Mouse (Mus musculus) frontal cortex, postnatal 14 days (tissue): Measurements from ENCODE around the gene Kalrn.

Source experiments
- DNase-seq, 2 experiments: peaks; one replicate each; pipeline ENCODE4 v3.0.0; 2022; ENCODE audit warnings: low spot score in 2 of 2

The Kalrn gene

DNA sequence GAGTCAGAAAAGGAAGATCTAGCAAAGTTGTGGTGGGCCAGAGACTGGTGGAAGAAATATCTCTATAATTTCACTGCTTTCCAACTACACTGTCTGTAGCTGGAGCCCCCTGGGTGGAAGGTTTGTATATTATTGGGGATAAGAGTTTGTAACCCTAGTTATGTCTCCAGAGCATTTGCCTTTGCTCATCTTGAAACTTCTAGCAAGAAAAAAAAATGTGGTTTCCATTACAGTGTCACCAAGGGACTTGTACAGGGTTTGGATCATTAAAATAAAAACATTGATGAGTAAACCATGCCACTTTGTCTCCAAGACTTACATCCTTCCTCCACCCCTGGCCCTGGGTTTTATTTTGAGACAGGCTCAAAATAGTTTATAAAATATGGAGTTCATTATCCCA is 71.2 kb downstream of the Kalrn start:
- no peak for DNase-seq

DNA sequence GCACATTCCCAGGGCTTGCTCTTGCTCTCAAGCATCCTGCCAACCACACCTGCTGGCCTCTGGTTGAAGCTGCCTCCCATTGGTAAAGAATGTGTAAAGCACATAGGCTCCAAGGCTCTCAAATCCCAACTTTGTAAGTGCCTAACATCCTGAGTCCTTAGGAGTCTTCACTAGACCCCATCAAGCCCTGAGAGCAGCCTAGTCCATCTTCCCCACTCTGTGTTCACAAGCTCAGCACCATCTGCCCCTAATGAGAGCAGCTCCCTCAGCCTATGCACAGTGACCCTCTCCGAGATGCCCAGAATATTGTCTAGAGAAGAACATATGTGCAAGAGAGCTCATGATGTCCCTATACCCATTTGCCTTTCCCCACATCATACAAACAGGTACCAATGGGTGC is 78.6 kb downstream of the Kalrn start:
- DNase-seq, result no peak

DNA sequence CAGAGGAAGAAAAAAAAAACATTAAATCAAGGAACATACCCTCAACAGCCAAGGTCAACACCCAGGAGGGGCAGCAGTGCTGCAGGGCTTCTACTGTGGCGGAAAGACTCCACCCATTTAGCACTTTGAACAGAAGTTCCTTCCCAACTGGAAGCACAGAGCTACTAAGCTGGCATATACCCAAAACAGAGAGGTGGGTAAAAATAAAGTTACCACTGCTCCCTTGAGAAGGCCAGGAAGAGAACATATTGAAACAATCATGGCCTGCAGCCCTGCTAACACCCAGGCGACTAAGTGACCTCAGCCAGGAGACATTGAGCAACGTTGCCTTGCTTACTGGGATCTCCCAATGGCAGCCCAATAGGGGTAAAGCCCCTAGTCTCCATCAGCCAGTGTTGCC is 79.4 kb downstream of the Kalrn start:
- no peak for DNase-seq

DNA sequence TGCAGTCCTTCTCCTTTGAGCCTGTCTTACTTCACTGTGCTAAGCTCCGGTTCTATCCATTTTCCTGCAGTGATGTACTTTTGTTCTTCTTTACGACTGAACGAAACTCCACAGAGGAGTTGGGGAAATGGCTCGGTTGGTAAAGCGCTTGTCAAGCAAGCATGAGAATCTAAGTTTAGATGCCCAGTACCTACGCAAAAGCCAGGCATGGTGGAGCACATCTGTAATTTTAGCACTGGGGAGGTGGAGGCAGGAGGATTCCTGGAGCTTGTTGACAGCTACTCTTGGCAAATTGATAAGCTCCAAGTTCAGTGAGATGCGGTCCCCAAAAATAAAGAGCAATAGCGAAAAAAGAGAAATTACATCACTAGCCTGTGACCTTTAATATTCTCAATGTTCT is 82.1 kb downstream of the Kalrn start:
- DNase-seq, result no peak

DNA sequence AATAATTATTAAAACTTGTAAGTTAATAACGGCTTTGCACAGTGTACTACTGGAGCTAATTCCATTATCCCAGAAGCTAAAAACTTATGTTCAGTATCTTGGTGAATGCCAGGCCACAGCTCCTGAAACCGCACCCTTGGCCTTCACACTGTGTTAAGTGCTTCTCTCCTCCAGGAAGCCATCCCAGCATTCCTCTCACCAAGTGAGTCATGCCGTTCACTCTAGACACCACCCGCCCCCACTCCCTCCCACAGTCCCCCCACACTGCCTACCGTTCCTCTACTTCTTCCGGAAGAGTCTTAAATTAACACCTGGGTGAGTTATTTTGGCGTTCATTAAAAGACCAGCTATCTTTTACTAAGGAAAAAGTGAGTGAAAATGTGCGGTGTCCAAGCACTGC is 82.8 kb downstream of the Kalrn start:
- no peak for DNase-seq

DNA sequence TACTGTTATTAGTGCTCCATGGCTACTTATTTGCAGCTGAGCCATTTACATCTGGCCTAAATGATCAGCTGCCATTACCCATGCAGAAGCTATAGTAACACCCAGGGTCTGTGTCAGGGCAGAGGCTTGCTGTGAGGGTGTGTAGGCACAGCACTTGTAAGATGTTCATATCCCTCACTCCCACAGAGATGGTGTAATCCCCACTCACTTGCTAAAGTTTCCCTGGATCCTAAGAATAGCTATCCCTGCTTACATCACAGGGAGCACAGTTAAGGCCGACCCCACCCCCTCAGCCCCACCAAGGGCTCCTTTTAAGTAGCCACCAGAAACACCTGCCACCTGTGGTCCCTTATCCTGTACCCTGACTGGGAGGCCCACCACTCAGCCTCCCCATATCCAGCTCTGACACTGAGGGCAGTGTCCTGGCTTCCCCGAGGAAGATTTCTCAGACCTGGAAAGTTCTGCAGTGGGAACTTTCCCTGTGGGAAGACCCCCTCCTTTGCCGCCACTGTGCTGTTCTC is 83.5 kb downstream of the Kalrn start:
- DNase-seq, result no peak

DNA sequence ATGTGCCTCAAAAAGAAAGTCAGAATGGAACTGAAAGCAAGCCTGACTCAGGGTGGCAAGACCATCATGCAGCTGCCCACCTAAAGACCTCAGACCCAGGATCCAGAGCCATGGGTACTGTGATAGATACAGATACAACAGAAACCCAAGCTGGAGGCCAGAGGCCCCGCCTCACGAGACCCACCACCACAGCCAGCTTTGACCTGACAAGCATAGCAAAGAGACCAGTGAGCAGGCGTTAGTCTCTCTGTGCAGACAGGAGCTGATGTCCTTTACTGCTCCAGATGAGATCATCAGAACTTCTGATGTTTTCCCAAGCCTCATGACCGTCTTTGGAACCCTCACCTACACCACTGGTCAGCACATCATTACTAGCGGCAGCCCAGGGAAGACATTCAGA is 85.5 kb downstream of the Kalrn start:
- no peak for DNase-seq

DNA sequence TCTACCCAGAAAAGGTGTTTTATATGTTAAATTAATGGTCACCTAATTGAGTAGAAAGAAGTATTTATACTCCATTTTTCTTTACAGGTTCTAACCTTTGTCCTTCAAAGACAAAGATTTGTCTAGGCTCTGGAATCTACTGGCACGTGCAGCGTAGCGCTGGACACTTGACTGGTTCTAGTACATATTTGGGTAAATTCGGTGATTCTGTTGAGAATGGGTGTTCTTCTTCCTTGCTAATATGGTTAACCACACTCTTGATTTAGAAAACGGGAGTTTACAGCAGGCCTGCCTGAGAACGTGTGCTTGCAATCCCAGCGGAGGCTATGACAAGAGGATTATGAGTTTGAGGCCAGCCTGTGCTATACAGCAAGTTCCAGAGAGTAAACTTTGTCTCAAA is 86.1 kb downstream of the Kalrn start:
- DNase-seq, result no peak

DNA sequence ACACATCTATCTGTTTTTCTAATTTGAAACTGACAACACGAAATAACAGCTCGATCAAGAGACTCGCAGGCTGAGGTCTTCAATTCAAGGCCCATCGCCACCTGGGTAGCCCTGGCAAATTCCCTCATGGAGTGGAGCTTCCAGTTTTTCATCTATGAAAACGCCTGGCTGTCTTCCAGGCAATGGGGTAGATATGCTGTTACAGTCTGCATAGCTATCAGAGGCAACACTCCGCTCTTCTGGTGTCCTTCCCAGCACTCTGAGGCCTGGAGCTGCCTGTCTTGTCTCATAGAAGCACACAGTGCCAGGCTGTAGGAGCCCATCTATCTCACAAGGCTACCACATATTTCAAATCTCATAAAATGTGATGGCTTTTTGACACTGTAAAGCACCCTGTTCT is 87.8 kb downstream of the Kalrn start:
- no peak for DNase-seq

DNA sequence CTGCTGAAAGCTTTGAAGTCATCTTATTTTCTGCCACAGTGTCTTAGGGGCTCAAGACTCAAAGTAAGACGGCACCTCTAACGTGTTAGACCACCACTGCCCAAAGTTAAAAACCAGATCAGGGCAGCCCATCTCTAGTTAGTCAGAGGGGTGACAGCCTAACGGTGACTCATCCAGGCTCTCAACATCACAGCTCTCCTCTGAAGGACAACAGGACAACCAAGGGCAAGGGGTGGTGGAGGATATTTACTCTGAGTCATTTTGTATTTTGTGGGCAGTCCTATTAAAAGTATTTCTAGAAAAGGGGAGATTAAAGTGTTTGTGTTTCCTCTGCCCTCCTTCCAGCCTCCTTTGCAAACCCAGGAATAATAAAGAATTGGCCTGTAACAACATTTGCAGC is 88.4 kb downstream of the Kalrn start:
- no peak for DNase-seq

DNA sequence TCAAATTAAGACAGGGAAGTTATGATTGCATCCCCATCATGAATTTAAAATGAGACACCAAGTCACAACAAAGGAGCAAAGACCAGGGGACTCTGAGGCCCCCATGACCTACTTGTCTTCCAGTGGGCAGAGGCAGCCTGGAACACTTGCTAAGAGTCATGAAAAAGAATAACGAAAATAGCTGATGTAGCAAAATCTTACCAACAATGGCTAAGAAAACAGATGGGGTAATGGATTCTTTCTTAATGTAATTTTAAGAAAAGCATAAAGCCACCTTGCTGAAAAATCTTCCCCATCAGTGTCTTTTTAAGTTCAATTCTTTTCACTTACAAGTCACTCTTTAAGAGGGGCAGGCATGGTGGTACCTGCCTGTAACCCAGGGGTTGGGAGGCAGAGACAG is 89.1 kb downstream of the Kalrn start:
- DNase-seq, result no peak

DNA sequence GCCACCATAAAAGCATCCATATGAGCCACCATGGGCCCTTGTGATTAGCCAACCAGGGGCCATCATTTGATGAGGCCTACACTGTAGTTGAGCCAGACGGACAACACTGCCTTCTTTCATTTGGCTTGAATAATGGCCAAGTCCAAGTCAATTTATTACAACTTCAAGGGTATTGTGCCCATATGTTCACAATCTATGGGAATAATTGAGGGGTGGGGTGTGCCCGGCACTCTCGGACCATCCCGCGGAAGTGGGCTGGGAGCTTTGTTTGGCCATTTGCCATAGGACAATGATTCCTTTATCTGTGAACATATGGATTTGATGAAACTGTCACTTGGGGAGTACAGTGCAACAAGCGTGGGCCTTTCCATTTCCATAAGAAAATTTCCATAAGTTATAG is 89.6 kb downstream of the Kalrn start:
- no peak for DNase-seq

DNA sequence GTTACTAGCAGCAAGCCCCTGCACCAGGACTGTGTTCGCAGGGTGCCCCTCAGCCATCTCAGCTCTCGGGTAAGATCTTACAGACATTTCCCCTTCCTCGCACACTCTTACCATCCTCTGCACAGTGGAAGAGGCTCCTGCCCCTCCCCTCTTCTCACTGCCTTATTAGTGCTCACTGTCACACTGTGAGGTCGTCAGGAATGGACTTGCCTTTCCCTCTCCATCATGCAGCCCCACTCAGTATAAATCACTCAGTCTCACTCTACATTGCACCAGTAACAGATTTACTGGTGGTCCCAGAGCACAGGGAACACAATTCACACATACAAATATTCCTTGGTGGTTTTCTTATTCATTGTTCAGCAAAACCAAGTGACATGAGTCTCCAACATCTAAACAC is 98.6 kb downstream of the Kalrn start:
- DNase-seq, result no peak

DNA sequence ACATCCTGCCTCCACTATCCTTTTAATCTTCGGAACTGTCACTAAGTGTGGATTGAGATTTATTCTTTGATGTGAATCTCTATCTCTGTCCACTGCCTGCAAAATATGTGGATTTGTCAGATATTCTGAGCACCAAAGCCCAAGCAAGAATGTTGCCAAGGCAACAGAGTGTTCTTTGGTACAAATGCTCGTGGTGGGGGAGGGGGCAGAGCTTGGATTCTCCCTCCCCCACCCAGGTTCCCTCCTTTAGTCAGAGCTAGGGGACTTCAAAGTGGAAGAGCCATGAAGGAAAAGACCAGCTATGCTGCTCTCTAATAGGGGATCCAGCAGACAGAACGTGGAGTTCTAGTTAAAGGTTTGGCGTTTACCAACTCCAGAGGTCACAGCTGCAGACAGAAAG is 99.4 kb downstream of the Kalrn start:
- DNase-seq, result no peak

DNA sequence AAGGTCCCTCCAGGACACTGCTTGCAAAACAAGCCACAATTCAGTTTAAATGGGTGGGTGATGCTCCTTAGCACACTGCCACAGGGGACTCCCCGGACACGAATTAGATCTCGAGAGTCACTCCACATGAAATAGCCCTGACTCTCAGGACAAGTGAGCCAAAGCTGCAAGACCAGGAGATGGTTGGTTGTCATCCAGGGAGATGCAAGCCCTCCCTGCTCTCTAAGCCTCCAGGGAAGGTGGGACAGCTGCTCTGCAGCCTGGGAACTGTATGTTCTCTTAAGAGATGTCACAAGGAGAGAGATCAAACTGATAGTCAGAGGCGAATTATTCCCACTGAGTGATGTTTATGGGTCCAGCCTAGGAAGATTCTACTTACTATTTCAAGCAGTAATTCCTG is 101.9 kb downstream of the Kalrn start:
- no peak for DNase-seq

DNA sequence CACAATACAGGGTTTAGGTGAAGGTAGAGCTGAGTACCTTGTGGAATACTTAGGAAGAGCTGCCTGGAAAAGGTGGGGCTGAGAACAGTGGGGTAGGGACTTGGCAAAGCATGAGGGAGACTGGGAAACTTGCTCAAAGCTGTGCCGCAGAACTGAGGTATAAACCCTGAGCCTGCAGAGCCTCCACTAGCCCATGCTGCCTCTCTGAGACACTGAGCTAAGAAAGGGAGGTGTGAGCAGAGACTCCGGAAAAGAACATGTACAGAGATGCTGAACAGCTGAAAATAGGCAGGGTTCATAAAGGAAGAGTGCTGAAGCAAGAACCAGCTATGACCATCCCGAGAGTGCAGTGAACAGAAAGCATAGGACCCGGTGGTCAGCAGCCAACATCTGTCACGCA is 103.0 kb downstream of the Kalrn start:
- no peak for DNase-seq

DNA sequence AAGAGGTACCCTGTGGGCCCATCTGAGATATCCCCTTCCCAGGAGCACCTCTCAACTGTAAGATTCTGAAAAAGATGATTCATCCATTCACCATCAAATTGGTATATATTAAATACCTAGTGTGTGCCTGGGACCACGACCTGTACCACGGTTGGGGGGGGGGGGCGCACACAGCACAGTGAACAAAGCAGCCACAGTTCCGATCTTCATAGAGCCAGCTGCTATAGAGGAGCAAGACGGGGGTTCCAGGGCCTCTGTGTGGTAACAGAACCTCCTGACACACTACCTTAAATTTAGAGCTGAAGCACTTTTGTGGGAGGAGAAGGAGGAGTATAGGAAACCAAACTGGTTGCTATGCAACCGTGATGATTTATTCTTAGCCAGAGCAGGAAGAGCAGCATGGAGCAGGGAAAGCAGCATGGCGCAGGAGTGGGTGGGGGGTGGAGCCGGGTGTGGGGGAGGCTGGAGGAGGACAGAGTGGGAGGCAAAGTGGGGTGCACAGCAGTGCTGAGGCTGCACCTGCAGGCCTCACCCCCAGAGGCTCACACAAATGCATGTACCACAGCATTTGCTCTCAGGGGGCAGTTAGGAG is 104.0 kb downstream of the Kalrn start:
- peak in 1 of 2 experiments; percentile 53 for DNase-seq

DNA sequence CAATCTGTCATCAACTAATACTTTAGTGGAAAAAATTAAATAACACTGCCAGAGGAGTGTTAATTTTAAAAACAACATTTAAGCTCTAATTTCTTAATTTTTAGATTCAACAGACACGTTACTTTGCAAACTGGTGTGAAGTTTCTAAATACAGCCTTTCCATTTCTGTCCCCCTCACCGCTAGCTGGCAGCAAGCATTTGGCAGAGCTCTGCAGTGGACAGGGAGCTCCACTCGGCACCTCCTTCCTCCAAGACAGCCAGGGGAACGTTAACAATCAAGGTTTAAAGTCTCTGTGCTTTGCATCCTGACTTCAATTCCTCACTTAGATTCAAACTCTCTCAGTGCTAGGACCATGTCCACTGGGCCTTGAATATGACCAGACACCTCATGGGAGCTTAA is 106.7 kb downstream of the Kalrn start:
- DNase-seq, result no peak

DNA sequence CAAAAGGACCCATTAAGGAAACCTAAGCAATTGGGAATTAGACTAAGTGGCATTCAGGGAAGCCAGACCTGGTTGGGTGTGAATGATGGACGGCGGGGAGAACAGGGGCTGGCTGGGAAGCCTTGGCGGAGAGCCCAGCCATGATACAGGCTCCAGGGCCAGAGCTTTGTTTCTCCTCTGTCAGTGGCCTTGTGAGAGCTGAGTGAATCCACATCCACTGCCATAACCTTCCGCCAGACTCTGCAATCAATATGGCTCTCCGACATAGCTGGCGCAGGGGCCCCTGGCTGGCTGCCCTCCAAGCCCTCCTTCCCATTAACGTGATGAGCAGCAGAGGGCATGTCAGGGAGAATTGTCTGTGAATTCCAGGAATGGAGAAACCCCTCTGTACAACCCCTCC is 117.0 kb downstream of the Kalrn start:
- no peak for DNase-seq

DNA sequence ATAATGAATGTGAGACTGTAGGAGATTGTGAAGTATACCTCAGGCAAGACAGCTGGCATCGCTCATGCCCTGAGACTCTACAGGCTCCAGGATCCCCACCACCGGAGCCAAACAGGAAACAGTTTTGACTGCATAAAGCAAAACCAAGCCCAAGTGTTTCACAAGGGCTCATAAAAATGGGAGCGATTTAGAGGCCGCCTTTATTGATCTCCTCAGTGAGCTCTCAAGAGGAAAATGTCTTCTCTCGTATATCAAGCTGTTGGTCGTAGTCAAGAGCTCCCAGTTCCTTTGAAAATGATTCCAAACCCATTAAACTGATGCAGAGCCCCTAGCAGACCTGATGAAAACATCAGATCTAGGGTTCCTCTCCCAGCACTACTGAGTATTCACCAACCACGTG is 127.7 kb downstream of the Kalrn start:
- no peak for DNase-seq

DNA sequence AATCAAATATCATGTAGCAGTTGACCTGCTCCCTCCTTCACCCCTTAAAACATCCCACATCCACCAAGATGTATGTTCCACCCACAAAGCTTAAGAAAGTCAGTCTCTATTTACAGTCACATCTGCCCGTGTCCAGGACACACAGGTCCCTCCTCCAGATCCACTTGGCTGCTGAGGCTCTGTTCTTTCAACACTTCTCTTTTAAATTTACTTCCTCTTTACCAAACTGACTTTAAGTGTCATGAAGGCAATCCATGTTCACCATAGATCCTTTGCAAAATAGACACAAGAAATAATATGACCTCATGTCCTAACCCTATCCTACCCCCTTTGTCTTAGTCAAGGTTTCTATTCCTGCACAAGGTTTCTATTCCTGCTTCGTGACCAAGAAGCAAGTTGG is 131.6 kb downstream of the Kalrn start:
- DNase-seq, result no peak

DNA sequence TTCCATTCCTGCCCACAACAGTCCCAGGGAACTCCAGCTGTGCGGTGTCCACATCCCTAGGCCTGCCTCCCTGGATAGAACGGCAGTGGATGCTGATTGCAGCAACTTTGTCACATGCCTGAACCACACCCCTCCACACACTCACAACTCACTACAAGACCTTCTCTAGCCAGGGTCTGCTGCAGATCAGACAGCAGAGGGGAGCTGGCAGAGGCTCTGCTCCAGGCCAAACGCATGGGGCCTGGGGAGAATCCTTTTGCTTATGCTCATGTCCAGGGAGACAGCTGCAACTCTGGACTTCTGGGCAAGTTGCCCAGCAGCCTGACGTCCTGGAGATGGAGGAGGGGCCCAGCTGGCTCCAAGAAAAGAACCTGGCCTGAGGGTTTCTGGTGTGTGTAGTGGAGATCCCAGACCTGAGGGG is 132.3 kb downstream of the Kalrn start:
- peak; percentile 39 to 42 for DNase-seq

DNA sequence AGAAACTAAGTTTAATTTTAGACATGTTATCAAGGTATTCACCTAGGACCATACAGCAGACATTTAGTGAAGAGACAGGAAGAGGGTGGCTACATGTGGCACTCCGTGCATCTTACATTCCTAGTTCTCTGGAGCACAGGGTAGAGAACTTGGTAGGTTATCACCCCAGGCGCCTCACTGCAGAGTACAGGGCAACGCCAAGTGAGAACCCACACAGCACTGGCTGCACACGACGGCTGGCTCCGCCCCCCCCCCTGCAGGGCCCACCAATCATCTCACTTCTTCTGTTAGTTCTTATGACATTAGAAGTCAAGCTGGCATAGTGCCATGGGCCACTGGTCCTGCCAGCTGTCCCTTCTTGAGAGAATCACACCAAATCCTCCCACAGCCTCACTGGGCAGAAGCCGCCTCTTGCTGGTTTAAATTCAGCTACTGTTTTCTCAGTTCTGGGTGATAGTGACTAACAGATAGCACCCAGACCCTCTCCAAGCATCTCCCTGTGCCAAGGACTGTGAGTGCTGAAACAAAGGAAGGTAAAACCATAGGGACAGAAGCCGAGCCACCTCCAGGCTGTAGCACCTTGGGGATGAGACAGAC is 133.2 kb downstream of the Kalrn start:
- peak in 1 of 2 experiments; percentile 50 for DNase-seq

DNA sequence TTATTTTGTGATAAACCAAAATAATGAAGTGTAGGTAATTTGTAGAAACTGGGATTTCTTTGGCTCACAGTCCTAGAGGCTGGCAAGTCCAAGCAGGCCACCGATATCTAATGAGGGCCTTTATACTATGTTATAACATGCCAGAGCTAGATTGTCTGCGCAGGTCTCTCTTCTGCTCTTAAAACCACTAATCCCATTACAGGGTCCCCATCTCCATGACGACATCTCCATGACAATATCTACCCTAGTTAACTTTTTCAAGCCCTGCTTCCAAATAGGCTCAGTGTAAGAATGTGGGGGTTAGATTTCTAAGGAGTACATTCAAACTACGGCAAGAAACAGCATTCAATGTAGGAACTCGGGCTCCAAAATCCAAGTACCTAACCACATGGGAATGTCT is 143.2 kb downstream of the Kalrn start:
- DNase-seq, result no peak
